Comparison of ENCODE assay signal across 8 mouse cellular contexts in genomic region chr12:55438611-55439137, GRCm38 (mm10). TPM values are rescaled to one million over a fixed set of nuclear protein-coding genes. Genes with fewer than 3 reads are reported as not detected.
DNase-seq lines count a peak whose midpoint lies in the region; ATAC-seq and TF ChIP-seq lines count a peak whose summit lies in the region.

No protein-coding gene starts in this region.

- no peaks in the 10 kb centered on the region for H3K27me3 ChIP-seq in kidney, adult 2 months (replicated peaks; ENCODE audit: control insufficient read depth, insufficient read depth, low read length)
- H3K27me3 ChIP-seq in embryonic facial prominence, embryonic 10.5 days (replicated peaks; ENCODE audit: low read depth, poor library complexity, severe bottlenecking), result no peaks in the 10 kb centered on the region
- H3K27me3 ChIP-seq in intestine, embryonic 14.5 days (replicated peaks; ENCODE audit: control insufficient read depth, insufficient read depth, low read length), result no peaks in the 10 kb centered on the region

- no peak for TF ChIP-seq POLR2A in kidney, adult 2 months (IDR thresholded peaks at IDR 0.05; ENCODE audit: low read depth, low read length)

- H3K9ac ChIP-seq in intestine, embryonic 14.5 days (ENCODE audit: low read length), result 0 out of 2 replicates have a peak overlapping the region, but pooled peaks have one; percentile 22

- peak; percentile 47 for ATAC-seq in intestine, embryonic 14.5 days (replicated peaks; ENCODE audit: low FRiP score, low TSS enrichment, low read depth)

- DNase-seq in kidney, postnatal 10 days, result peak; percentile 19
- DNase-seq in kidney, adult 2 months, result no peak
- peak; percentile 62 for DNase-seq in embryonic facial prominence, embryonic 10.5 days (ENCODE audit: low spot score)
- peak; percentile 63 for DNase-seq in intestine, embryonic 14.5 days (ENCODE audit: low spot score)
- peak; percentile 48 for DNase-seq in retina, embryonic 14.5 days (ENCODE audit: low spot score)
- DNase-seq in thymus, postnatal 25 days, result no peak
- no peak for DNase-seq in urinary bladder, adult 2 months (ENCODE audit: low spot score)
- DNase-seq in kidney, adult 9 months, result no peak

- H3K27ac ChIP-seq in kidney, adult 2 months (ENCODE audit: insufficient read depth, low read depth, low read length), result no peak overlapping the region
- H3K27ac ChIP-seq in embryonic facial prominence, embryonic 10.5 days (replicated peaks), result peak overlapping the region; percentile 77
- peak overlapping the region; percentile 66; the same call in 1 of the 2 replicates for H3K27ac ChIP-seq in intestine, embryonic 14.5 days (ENCODE audit: low read depth)

- no peaks in the 10 kb centered on the region for H3K9me3 ChIP-seq in embryonic facial prominence, embryonic 10.5 days
- no peaks in the 10 kb centered on the region for H3K9me3 ChIP-seq in intestine, embryonic 14.5 days (ENCODE audit: control insufficient read depth, low read length)

- 39% methylated on average over 11 of the region's 11 CpGs for WGBS in kidney, adult 2 months
- 5% methylated on average over 11 of the region's 11 CpGs for WGBS in embryonic facial prominence, embryonic 10.5 days
- 14% methylated on average over 11 of the region's 11 CpGs for WGBS in intestine, embryonic 14.5 days

- peak overlapping the region; percentile 41 for H3K4me2 ChIP-seq in intestine, embryonic 14.5 days (ENCODE audit: low read length)

- H3K4me1 ChIP-seq in kidney, adult 2 months (ENCODE audit: control insufficient read depth, insufficient read depth, low read length), result peaks cover 11% of the 10 kb centered on the region
- peaks cover 55% of the 10 kb centered on the region for H3K4me1 ChIP-seq in embryonic facial prominence, embryonic 10.5 days
- H3K4me1 ChIP-seq in intestine, embryonic 14.5 days (replicated peaks; ENCODE audit: control insufficient read depth, insufficient read depth, low read length), result peaks cover 27% of the 10 kb centered on the region

- no peak for TF ChIP-seq CTCF in kidney, adult 2 months (conservative IDR thresholded peaks at IDR 0.05; ENCODE audit: insufficient read depth, insufficient read length, low read depth, low read length)

- no peak overlapping the region for H3K4me3 ChIP-seq in kidney, adult 2 months (ENCODE audit: insufficient read depth, low read depth, low read length)
- H3K4me3 ChIP-seq in embryonic facial prominence, embryonic 10.5 days, result peak overlapping the region; percentile 36
- H3K4me3 ChIP-seq in intestine, embryonic 14.5 days (ENCODE audit: low read depth, low read length), result 0 out of 2 replicates have a peak overlapping the region, but pooled peaks have one; percentile 2

- no peaks in the 10 kb centered on the region for H3K36me3 ChIP-seq in kidney, adult 2 months (ENCODE audit: control insufficient read depth, insufficient read depth, low read length)
- no peaks in the 10 kb centered on the region for H3K36me3 ChIP-seq in embryonic facial prominence, embryonic 10.5 days (replicated peaks)
- no peaks in the 10 kb centered on the region for H3K36me3 ChIP-seq in intestine, embryonic 14.5 days (ENCODE audit: control insufficient read depth, insufficient read depth, low read length)

RNA-seq across cellular contexts. Expression of gene Nfkbia, which starts 53.8 kb away (rescaled TPM):
- 90.0 and 93.3 TPM in 2 replicates for polyA plus RNA-seq in kidney, adult 2 months (2012; rRNA removed)
- polyA plus RNA-seq in embryonic facial prominence, embryonic 10.5 days (2016; fragmentation: Nextera tagmentation; extraction: Ambion mirVana), result 44.6 and 55.2 TPM in 2 replicates
- 75.3 and 80.3 TPM in 2 replicates for polyA plus RNA-seq in intestine, embryonic 14.5 days (2014; fragmentation: Nextera tagmentation; extraction: Ambion mirVana)
- 69.7 and 83.8 TPM in 2 replicates for polyA plus RNA-seq in urinary bladder, adult 2 months (2012; rRNA removed)

RNA-seq across cellular contexts. Expression of gene Psma6, which starts 54.7 kb away (rescaled TPM):
- 48.5 and 80.2 TPM in 2 replicates for polyA plus RNA-seq in kidney, adult 2 months (2012; rRNA removed)
- 510 and 513 TPM in 2 replicates for polyA plus RNA-seq in embryonic facial prominence, embryonic 10.5 days (2016; fragmentation: Nextera tagmentation; extraction: Ambion mirVana)
- polyA plus RNA-seq in intestine, embryonic 14.5 days (2014; fragmentation: Nextera tagmentation; extraction: Ambion mirVana), result 433 and 438 TPM in 2 replicates
- 149 and 166 TPM in 2 replicates for polyA plus RNA-seq in urinary bladder, adult 2 months (2012; rRNA removed)

Comparison
In these comparisons a context has a peak if more than half of its experiments do, and no peak if none do; other contexts are left out.
1. DNase-seq: peak in kidney, postnatal 10 days (single experiment), embryonic facial prominence, embryonic 10.5 days (single experiment), intestine, embryonic 14.5 days (single experiment) and retina, embryonic 14.5 days (single experiment); none in kidney, adult 2 months (single experiment), thymus, postnatal 25 days (single experiment), urinary bladder, adult 2 months (single experiment) and kidney, adult 9 months (single experiment).